Mouse (Mus musculus): ENCODE measurements around the gene Antxr2. TPM values are rescaled to one million over a fixed set of nuclear protein-coding genes. Genes with fewer than 3 reads are reported as not detected.

The Antxr2 gene
- total and polyA plus RNA-seq, 3 experiments, result 3.6 to 4.0 (median 3.9) TPM

- dilution Hi-C loops (cut with MboI; ENCODE audit: extremely low pct_ligation_motif_present, extremely low pct_unique_long_range_greater_than_20kb, low sequenced_read_pairs) (no loop called here), in situ Hi-C loops (cut with MboI; ENCODE audit: low pct_ligation_motif_present, low pct_unique_long_range_greater_than_20kb, low sequenced_read_pairs) (no loop called here)
- Histone ChIP-seq H3K4me1 (ENCODE audit: control insufficient read depth in 1 of 2, insufficient read depth in 2 of 2) (peaks cover under 1 to 10% of the 10 kb centered on the region in 2 experiments; a peak in 3 of 4 replicates), H3K79me2 (replicated peaks; ENCODE audit: control insufficient read depth, extremely low read depth, insufficient read depth, poor library complexity, severe bottlenecking) (no peaks in the 10 kb centered on the region), H3K9ac (ENCODE audit: insufficient read depth, low read depth) (no peak overlapping the region), H3K4me3 (replicated peaks in 1 of 3; ENCODE audit: low read depth in 2 of 3, low read length in 2 of 3, poor library complexity in 1 of 3) (no peak overlapping the region), H3K9me3 (replicated peaks; ENCODE audit: low read length) (no peaks in the 10 kb centered on the region), H3K27me3 (replicated peaks) (no peaks in the 10 kb centered on the region), H3K4me2 (ENCODE audit: insufficient read depth, low read depth, poor library complexity, severe bottlenecking) (no peak overlapping the region), H3K27ac (ENCODE audit: insufficient read depth, low read depth) (no peak overlapping the region), H3K36me3 (replicated peaks in 1 of 2; ENCODE audit: control insufficient read depth in 1 of 2, insufficient read depth in 1 of 2, low read length in 1 of 2) (peaks cover 3 to 9% of the 10 kb centered on the region in 2 experiments)
- DNase-seq (ENCODE audit: extremely low read depth), result no peak
- TF ChIP-seq MXI1 (IDR thresholded peaks at IDR 0.05; ENCODE audit: low read depth, low read length) (no peak), PAX5 (IDR thresholded peaks at IDR 0.05; ENCODE audit: low read length) (no peak), ZMIZ1 (IDR thresholded peaks at IDR 0.05; ENCODE audit: low read depth, low read length) (no peak), SIN3A (IDR thresholded peaks at IDR 0.05; ENCODE audit: low read length) (no peak), RAD21 (IDR thresholded peaks at IDR 0.05; ENCODE audit: low read depth, low read length) (no peak), CTCF (conservative IDR thresholded peaks at IDR 0.05 in 1 of 2, IDR thresholded peaks at IDR 0.05 in 1 of 2; ENCODE audit: low read depth in 2 of 2, low read length in 2 of 2) (no peak), ETS1 (conservative IDR thresholded peaks at IDR 0.05; ENCODE audit: low read depth, low read length) (no peak), UBTF (IDR thresholded peaks at IDR 0.05; ENCODE audit: low read depth, low read length) (no peak), CHD2 (IDR thresholded peaks at IDR 0.05; ENCODE audit: low read length) (no peak), CHD1 (IDR thresholded peaks at IDR 0.05; ENCODE audit: low read depth, low read length) (no peak)
Observed at GRCm38 (mm10) chr5:97967044-97967443, 63.8 kb downstream of the Antxr2 start.

- DNase-seq (ENCODE audit: extremely low read depth), result no peak
- in situ Hi-C loops (cut with MboI; ENCODE audit: low pct_ligation_motif_present, low pct_unique_long_range_greater_than_20kb, low sequenced_read_pairs), result no loop called here
- Histone ChIP-seq H3K4me3 (replicated peaks in 1 of 3; ENCODE audit: low read depth in 2 of 3, low read length in 2 of 3, poor library complexity in 1 of 3) (no peak overlapping the region), H3K27me3 (replicated peaks) (no peaks in the 10 kb centered on the region), H3K36me3 (replicated peaks in 1 of 2; ENCODE audit: control insufficient read depth in 1 of 2, insufficient read depth in 1 of 2, low read length in 1 of 2) (peaks cover 3 to 15% of the 10 kb centered on the region in 2 experiments), H3K27ac (ENCODE audit: insufficient read depth, low read depth) (no peak overlapping the region), H3K4me1 (ENCODE audit: control insufficient read depth in 1 of 2, insufficient read depth in 2 of 2) (peaks cover 3 to 14% of the 10 kb centered on the region in 2 experiments; a peak in 3 of 4 replicates), H3K79me2 (replicated peaks; ENCODE audit: control insufficient read depth, extremely low read depth, insufficient read depth, poor library complexity, severe bottlenecking) (no peaks in the 10 kb centered on the region), H3K9me3 (replicated peaks; ENCODE audit: low read length) (no peaks in the 10 kb centered on the region), H3K9ac (ENCODE audit: insufficient read depth, low read depth) (no peak overlapping the region), H3K4me2 (ENCODE audit: insufficient read depth, low read depth, poor library complexity, severe bottlenecking) (no peak overlapping the region)
- dilution Hi-C loops (cut with MboI; ENCODE audit: extremely low pct_ligation_motif_present, extremely low pct_unique_long_range_greater_than_20kb, low sequenced_read_pairs), result no loop called here
- TF ChIP-seq EP300 (IDR thresholded peaks at IDR 0.05; ENCODE audit: low read length) (no peak), MAFK (IDR thresholded peaks at IDR 0.05; ENCODE audit: insufficient replicate concordance, low read length) (peak; percentile 47; the same call in 1 of the 2 replicates), MYC (IDR thresholded peaks at IDR 0.05; ENCODE audit: low read depth, low read length) (no peak), HCFC1 (IDR thresholded peaks at IDR 0.05; ENCODE audit: low read depth, low read length) (no peak)
Observed at GRCm38 (mm10) chr5:97966101-97966500, 64.7 kb downstream of the Antxr2 start.

GRCm38 (mm10) chr5:97964444-97964843, 66.4 kb downstream of the Antxr2 start:
- H3K27ac ChIP-seq (ENCODE audit: insufficient read depth, low read depth), result no peak overlapping the region
- TF ChIP-seq NRF1 (IDR thresholded peaks at IDR 0.05; ENCODE audit: low read depth, low read length), result no peak
- no peak for TF ChIP-seq GABPA (IDR thresholded peaks at IDR 0.05; ENCODE audit: insufficient replicate concordance, low read depth, low read length)
- TF ChIP-seq CHD1 (IDR thresholded peaks at IDR 0.05; ENCODE audit: low read depth, low read length), result no peak
- no peak for TF ChIP-seq CTCF (conservative IDR thresholded peaks at IDR 0.05 in 1 of 2, IDR thresholded peaks at IDR 0.05 in 1 of 2; ENCODE audit: low read depth in 2 of 2, low read length in 2 of 2)
- no peak for TF ChIP-seq UBTF (IDR thresholded peaks at IDR 0.05; ENCODE audit: low read depth, low read length)
- no peak for TF ChIP-seq ZNF384 (IDR thresholded peaks at IDR 0.05; ENCODE audit: low read depth, low read length)
- TF ChIP-seq MAFK (IDR thresholded peaks at IDR 0.05; ENCODE audit: insufficient replicate concordance, low read length), result no peak
- no peak for TF ChIP-seq MYC (IDR thresholded peaks at IDR 0.05; ENCODE audit: low read depth, low read length)
- no peak for TF ChIP-seq KAT2A (IDR thresholded peaks at IDR 0.05; ENCODE audit: insufficient replicate concordance, low read length)
- TF ChIP-seq ZMIZ1 (IDR thresholded peaks at IDR 0.05; ENCODE audit: low read depth, low read length), result no peak
- TF ChIP-seq USF1 (IDR thresholded peaks at IDR 0.05; ENCODE audit: low read depth, low read length), result no peak
- no peak for TF ChIP-seq E2F4 (IDR thresholded peaks at IDR 0.05; ENCODE audit: insufficient replicate concordance, low read depth, low read length)
- no peak for TF ChIP-seq EP300 (IDR thresholded peaks at IDR 0.05; ENCODE audit: low read length)
- TF ChIP-seq PAX5 (IDR thresholded peaks at IDR 0.05; ENCODE audit: low read length), result no peak
- TF ChIP-seq ZC3H11A (IDR thresholded peaks at IDR 0.05; ENCODE audit: low read depth, low read length), result no peak
- no peak for TF ChIP-seq ETS1 (conservative IDR thresholded peaks at IDR 0.05; ENCODE audit: low read depth, low read length)
- in situ Hi-C loops (cut with MboI; ENCODE audit: low pct_ligation_motif_present, low pct_unique_long_range_greater_than_20kb, low sequenced_read_pairs), result no loop called here
- no peaks in the 10 kb centered on the region for H3K9me3 ChIP-seq (replicated peaks; ENCODE audit: low read length)
- dilution Hi-C loops (cut with MboI; ENCODE audit: extremely low pct_ligation_motif_present, extremely low pct_unique_long_range_greater_than_20kb, low sequenced_read_pairs), result no loop called here
- DNase-seq (ENCODE audit: extremely low read depth), result no peak
- no peaks in the 10 kb centered on the region for H3K27me3 ChIP-seq (replicated peaks)
- H3K9ac ChIP-seq (ENCODE audit: insufficient read depth, low read depth), result no peak overlapping the region
- H3K4me3 ChIP-seq (replicated peaks in 1 of 3; ENCODE audit: low read depth in 2 of 3, low read length in 2 of 3, poor library complexity in 1 of 3), result no peak overlapping the region
- H3K4me2 ChIP-seq (ENCODE audit: insufficient read depth, low read depth, poor library complexity, severe bottlenecking), result no peak overlapping the region
- H3K79me2 ChIP-seq (replicated peaks; ENCODE audit: control insufficient read depth, extremely low read depth, insufficient read depth, poor library complexity, severe bottlenecking), result no peaks in the 10 kb centered on the region
- peaks cover 3 to 21% of the 10 kb centered on the region in 2 experiments; a peak in 3 of 4 replicates for H3K4me1 ChIP-seq (ENCODE audit: control insufficient read depth in 1 of 2, insufficient read depth in 2 of 2)
- peaks cover 3 to 22% of the 10 kb centered on the region in 2 experiments for H3K36me3 ChIP-seq (replicated peaks in 1 of 2; ENCODE audit: control insufficient read depth in 1 of 2, insufficient read depth in 1 of 2, low read length in 1 of 2)

Data from CH12.LX (cell line).